Comparison of ENCODE assay signal across 14 mouse cellular contexts in the genomic region with DNA sequence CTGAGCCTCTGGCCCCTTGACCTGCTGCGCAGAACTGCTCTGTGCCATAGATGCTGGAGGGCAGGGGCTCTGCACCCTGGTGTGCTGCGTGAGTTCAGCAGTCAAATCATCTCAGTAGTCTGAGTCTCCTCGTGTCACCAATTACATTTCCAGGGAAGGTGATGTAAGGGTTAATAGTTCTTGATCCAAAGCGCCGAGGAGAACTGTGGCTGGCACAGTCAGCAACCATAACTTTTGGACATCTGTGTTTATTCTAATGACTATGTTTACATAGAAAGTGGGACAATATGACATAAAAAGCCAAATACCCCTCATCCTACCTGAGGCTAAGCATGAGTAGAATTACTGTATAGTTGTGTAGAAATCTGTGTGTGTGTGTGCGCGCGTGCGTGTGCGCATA. TPM values are rescaled to one million over a fixed set of nuclear protein-coding genes. Genes with fewer than 3 reads are reported as not detected.
DNase-seq lines count a peak whose midpoint lies in the region; ATAC-seq lines count a peak whose summit lies in the region.
"Had no signal": no experiment of that assay in that cellular context is flagged by ENCODE, and none has a peak within 500 bp of the region (broad histone marks: within the 10 kb centered on the region; RNA-seq: fewer than 3 reads in every experiment).

No protein-coding gene starts in this region.

- no peak for ATAC-seq in midbrain, embryonic 12.5 days (ENCODE audit: low FRiP score, low read depth)
- ATAC-seq in midbrain, embryonic 11.5 days (ENCODE audit: low FRiP score): no peak
- ATAC-seq in midbrain, embryonic 14.5 days (ENCODE audit: low FRiP score, low TSS enrichment): no peak
- ATAC-seq: lung, postnatal 0 days had no signal

- no peak for DNase-seq in midbrain, embryonic 11.5 days (ENCODE audit: low spot score, missing footprints)
- DNase-seq in hindbrain, embryonic 10.5 days (ENCODE audit: low spot score): no peak
- no peak for DNase-seq in midbrain, embryonic 14.5 days
- no peak for DNase-seq in thymus, postnatal 0 days (ENCODE audit: low spot score)
- DNase-seq in gastrocnemius, postnatal 36 days: no peak
- DNase-seq in B cell, adult 2 months: no peak
- DNase-seq: gastrocnemius, postnatal 10 days; heart, postnatal 14 days; thymus, postnatal 4 days had no signal

- 72% methylated on average over 10 of the region's 10 CpGs for WGBS in midbrain, embryonic 12.5 days
- WGBS in midbrain, embryonic 11.5 days: 70% methylated on average over 10 of the region's 10 CpGs
- 69% methylated on average over 10 of the region's 10 CpGs for WGBS in hindbrain, embryonic 10.5 days
- WGBS in midbrain, embryonic 14.5 days: 66% methylated on average over 10 of the region's 10 CpGs

- H3K4me3 ChIP-seq in midbrain, embryonic 12.5 days: no peak overlapping the region
- no peak overlapping the region for H3K4me3 ChIP-seq in midbrain, embryonic 11.5 days (ENCODE audit: low read depth, low read length)
- 0 out of 2 replicates have a peak overlapping the region, but pooled peaks have one; percentile 23 for H3K4me3 ChIP-seq in hindbrain, embryonic 10.5 days
- H3K4me3 ChIP-seq in midbrain, embryonic 14.5 days (replicated peaks; ENCODE audit: low read depth, low read length): no peak overlapping the region
- H3K4me3 ChIP-seq: limb, embryonic 13.5 days; megakaryocyte, embryonic 14.5 days had no signal

- no peak overlapping the region for H3K4me2 ChIP-seq in midbrain, embryonic 12.5 days (replicated peaks)
- H3K4me2 ChIP-seq in midbrain, embryonic 11.5 days: no peak overlapping the region
- peak overlapping the region; percentile 33 for H3K4me2 ChIP-seq in midbrain, embryonic 14.5 days (ENCODE audit: low read length)

- no peak overlapping the region for H3K9ac ChIP-seq in midbrain, embryonic 12.5 days (replicated peaks)
- no peak overlapping the region for H3K9ac ChIP-seq in midbrain, embryonic 11.5 days (ENCODE audit: low read length)
- no peak overlapping the region for H3K9ac ChIP-seq in midbrain, embryonic 14.5 days (replicated peaks; ENCODE audit: low read length)
- H3K9ac ChIP-seq: liver, embryonic 14.5 days had no signal

- H3K27me3 ChIP-seq in midbrain, embryonic 12.5 days: peaks cover 31% of the 10 kb centered on the region; the same call in 1 of the 2 replicates
- no peaks in the 10 kb centered on the region for H3K27me3 ChIP-seq in midbrain, embryonic 11.5 days (ENCODE audit: control insufficient read depth, insufficient read depth, low read length)
- peaks cover 32% of the 10 kb centered on the region for H3K27me3 ChIP-seq in hindbrain, embryonic 10.5 days (ENCODE audit: insufficient read depth, poor library complexity, severe bottlenecking)
- H3K27me3 ChIP-seq in midbrain, embryonic 14.5 days (ENCODE audit: control insufficient read depth, insufficient read depth, low read length): no peaks in the 10 kb centered on the region
- H3K27me3 ChIP-seq: limb, embryonic 13.5 days had no signal

- intact Hi-C loops in gastrocnemius, postnatal 36 days (cut with DNase I): no loop called here

- peaks cover 36% of the 10 kb centered on the region for H3K4me1 ChIP-seq in midbrain, embryonic 12.5 days
- peaks cover 10% of the 10 kb centered on the region for H3K4me1 ChIP-seq in midbrain, embryonic 11.5 days (ENCODE audit: control insufficient read depth, insufficient read depth, low read length)
- H3K4me1 ChIP-seq in hindbrain, embryonic 10.5 days (replicated peaks): peaks cover 87% of the 10 kb centered on the region
- H3K4me1 ChIP-seq in midbrain, embryonic 14.5 days (ENCODE audit: control insufficient read depth, insufficient read depth, low read length): peaks cover 37% of the 10 kb centered on the region

- no peaks in the 10 kb centered on the region; the same call in 1 of the 2 replicates for H3K36me3 ChIP-seq in midbrain, embryonic 12.5 days
- no peaks in the 10 kb centered on the region for H3K36me3 ChIP-seq in midbrain, embryonic 11.5 days (ENCODE audit: control insufficient read depth, insufficient read depth, low read length)
- peaks cover 7% of the 10 kb centered on the region for H3K36me3 ChIP-seq in hindbrain, embryonic 10.5 days
- H3K36me3 ChIP-seq in midbrain, embryonic 14.5 days (ENCODE audit: control insufficient read depth, insufficient read depth, low read length): 0 out of 2 replicates have a peak, but pooled peaks cover 2% of the 10 kb centered on the region

- H3K9me3 ChIP-seq in midbrain, embryonic 12.5 days: no peaks in the 10 kb centered on the region
- no peaks in the 10 kb centered on the region for H3K9me3 ChIP-seq in midbrain, embryonic 11.5 days (ENCODE audit: control insufficient read depth, low read length)
- no peaks in the 10 kb centered on the region for H3K9me3 ChIP-seq in hindbrain, embryonic 10.5 days
- H3K9me3 ChIP-seq in midbrain, embryonic 14.5 days (ENCODE audit: control insufficient read depth, low read length): no peaks in the 10 kb centered on the region
- H3K9me3 ChIP-seq: limb, embryonic 13.5 days had no signal

- peak overlapping the region; percentile 17 for H3K27ac ChIP-seq in midbrain, embryonic 12.5 days (replicated peaks)
- H3K27ac ChIP-seq in midbrain, embryonic 11.5 days (ENCODE audit: low read depth, low read length): no peak overlapping the region
- peak overlapping the region; percentile 72 for H3K27ac ChIP-seq in hindbrain, embryonic 10.5 days
- no peak overlapping the region for H3K27ac ChIP-seq in midbrain, embryonic 14.5 days (replicated peaks; ENCODE audit: low read depth, low read length)
- H3K27ac ChIP-seq: limb, embryonic 13.5 days; liver, embryonic 14.5 days had no signal

RNA-seq across cellular contexts. Expression of a gene that starts 3.6 kb away (rescaled TPM):
- 14.9 and 16.7 TPM in 2 replicates for polyA plus RNA-seq in midbrain, embryonic 12.5 days (2016; fragmentation: Nextera tagmentation; extraction: Ambion mirVana)
- polyA plus RNA-seq in midbrain, embryonic 11.5 days (2014; fragmentation: Nextera tagmentation; extraction: Ambion mirVana): 8.3 and 10.3 TPM in 2 replicates
- polyA plus RNA-seq in hindbrain, embryonic 10.5 days (2016; fragmentation: Nextera tagmentation; extraction: Ambion mirVana): 12.1 and 14.5 TPM in 2 replicates
- 22.4 and 27.3 TPM in 2 replicates for polyA plus RNA-seq in midbrain, embryonic 14.5 days (2014; fragmentation: Nextera tagmentation; extraction: Ambion mirVana)
- polyA plus RNA-seq in thymus, postnatal 0 days (2015; fragmentation: Nextera tagmentation; extraction: Ambion mirVana): 0.84 and 1.0 TPM in 2 replicates
- total RNA-seq in gastrocnemius, postnatal 36 days (2021): under 1 TPM; 0.51 to 0.79 TPM

Comparison
In these comparisons a context has a peak if more than half of its experiments do, and no peak if none do; other contexts are left out.
1. H3K27ac ChIP-seq: peak in midbrain, embryonic 12.5 days (single experiment) and hindbrain, embryonic 10.5 days (single experiment); none in midbrain, embryonic 11.5 days (single experiment) and midbrain, embryonic 14.5 days (single experiment).